Mouse (Mus musculus): ENCODE results near the gene Slc51a.

DNA sequence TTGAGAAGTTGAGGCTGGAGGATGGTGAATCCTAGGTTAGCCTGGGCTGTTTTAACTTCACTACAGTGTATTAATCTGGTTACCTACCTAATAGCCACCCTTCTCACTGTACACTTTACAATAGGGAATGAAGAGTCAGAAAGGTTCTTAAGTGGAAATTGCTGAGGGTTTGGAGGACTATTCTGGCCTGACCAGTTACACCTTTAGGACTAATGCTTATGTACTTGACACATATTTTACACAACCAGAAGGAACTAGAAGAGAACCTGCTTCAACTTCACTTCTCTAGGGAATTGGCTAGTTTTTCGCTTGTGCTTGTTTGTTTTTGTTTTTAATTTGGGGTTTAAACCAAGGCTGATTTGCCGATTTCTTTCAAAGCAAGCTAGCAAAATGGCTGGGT lies 54.5 kb downstream of the Slc51a start:
- no peak for TF ChIP-seq CTCF (IDR thresholded peaks at IDR 0.05; ENCODE audit: control insufficient read depth, insufficient read depth, insufficient read length)
- TF ChIP-seq MAX (IDR thresholded peaks at IDR 0.05) = no peak
- no peak for TF ChIP-seq CEBPB (IDR thresholded peaks at IDR 0.05; ENCODE audit: low read depth)
- TF ChIP-seq USF1 (IDR thresholded peaks at IDR 0.05; ENCODE audit: low read depth) = no peak
- no peak for TF ChIP-seq MYOD1 (IDR thresholded peaks at IDR 0.05; ENCODE audit: control insufficient read depth, insufficient read length, low read depth)

All from C2C12 (cell line).